Mouse (Mus musculus) natural killer cell, adult 2 months (primary cell): Measurements from ENCODE around the gene Mrps10.
"Not testable (repeated sequence)": the region's sequence is repeated elsewhere in the genome, so short reads cannot be mapped to it uniquely, and the experiment has no call there.

ENCODE experiments used
- DNase-seq, 2 experiments: peaks; one replicate each; pipeline ENCODE4 v3.0.0; 2022; ENCODE audit warnings: low spot score in 2 of 2

The Mrps10 gene

DNA sequence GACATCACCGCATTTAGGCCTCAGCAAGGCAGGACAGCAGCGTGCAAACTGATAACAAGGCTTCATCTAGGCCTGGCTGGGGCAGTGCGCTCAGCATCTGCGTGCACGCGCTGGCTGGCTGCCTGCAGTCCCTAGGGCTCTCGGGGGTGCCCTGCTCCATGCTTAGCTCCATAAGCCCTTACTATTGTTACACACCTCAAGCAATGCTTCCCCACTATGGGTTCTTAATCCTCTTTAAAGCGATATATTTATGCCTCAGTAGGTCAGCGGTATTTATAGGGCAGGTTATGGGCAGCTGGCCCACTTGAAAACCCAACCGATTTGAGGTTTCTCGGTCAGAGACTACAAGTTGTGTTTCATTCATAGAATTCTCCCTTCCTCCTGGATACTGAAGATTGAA, 13.2 kb downstream of the Mrps10 start:
- no peak for DNase-seq

DNA sequence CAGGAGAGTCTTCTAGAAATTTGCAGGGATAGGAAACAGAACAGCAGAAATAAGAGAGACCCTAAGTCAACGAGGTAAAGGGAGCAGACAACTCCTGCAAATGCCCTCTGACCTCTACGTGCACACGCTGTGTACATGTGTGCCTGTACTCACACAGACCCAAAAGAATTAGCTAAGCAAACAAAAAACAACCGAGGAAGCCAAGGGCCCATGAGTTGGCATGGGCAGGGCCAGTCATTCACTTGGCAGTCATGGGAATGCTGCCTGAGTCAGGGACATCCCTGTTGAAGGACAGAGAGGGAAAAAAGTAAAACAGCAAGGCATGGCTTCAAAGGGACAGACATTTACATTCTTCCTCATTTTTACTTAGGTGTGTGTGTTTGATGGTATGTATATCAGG, 14.6 kb downstream of the Mrps10 start:
- no peak for DNase-seq

DNA sequence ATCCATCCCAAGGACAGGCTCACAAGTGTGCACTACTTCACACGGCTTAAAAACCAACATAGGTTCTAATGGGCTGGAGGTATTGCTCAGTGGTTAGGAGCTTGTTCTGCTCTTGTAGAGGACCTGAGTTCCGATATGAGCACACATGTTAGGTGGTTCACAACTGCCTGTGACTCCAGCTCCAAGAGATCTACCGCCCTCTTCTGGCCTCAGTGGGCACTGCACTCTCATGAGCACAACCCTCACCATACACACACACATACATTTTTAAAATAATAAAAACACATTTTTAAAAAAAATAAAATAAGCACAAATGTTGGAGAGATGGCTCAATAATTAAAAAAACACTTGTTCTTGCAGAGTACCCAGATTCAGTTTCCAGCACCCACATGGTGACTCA, 15.4 kb downstream of the Mrps10 start:
- no peak for DNase-seq

- no peak for DNase-seq
These were observed 16.5 kb downstream of the Mrps10 start, which contains the start of gene Guca1b for GRCm38 (mm10) chr17:47385145-47385544. Gene Guca1b, plus strand, starts transcription at chr17:47385393.

DNA sequence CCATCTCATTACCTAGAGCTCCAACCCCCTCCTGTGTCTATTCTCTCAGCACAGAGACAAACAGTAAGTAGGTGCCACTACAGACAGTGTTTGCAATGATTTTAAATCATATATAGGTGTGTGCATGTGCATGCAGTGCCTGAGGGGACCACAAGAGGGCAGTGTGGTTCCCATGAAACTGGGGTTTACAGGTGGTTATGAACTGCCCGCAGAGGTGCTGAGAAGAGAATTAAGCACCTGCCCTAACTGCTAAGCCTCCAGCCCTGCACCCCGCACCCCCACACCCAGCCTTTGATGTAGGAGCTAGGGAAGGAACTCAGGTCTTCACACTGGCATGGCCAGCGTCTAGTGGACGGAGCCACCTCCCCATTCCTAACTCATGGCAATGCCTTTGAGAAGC, 18.0 kb downstream of the Mrps10 start:
- peak; percentile 48 to 61 for DNase-seq

- peak; percentile 14 to 21 for DNase-seq
These were observed 25.7 kb downstream of the Mrps10 start for GRCm38 (mm10) chr17:47394223-47394869.

DNA sequence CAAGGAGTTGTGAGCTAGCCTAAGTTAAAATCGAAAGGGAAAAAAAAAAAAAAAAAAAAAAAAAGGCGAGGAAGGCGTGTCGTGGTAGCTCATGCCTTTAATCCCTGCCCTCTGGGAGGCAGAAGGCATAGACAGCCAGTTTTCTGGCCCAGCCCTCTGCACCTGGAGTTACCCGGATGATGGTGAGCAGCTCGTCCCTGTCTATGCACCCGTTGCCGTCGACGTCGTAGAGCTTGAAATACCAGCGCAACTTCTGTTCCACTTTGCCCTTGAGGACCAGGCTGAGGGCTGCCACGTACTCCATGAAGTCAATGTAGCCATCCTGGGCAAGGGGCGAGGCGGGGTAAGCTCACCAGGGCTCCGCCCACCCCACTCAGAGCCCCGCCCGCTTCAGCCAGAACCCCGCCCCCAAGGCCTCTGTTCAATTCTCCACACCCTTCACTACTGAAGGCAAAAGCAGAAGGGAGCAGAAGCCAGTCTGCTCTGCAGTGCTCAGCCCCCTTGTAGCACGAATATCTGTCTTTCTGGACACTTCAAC, 26.8 kb downstream of the Mrps10 start:
- peak; percentile 34 to 47 for DNase-seq

DNA sequence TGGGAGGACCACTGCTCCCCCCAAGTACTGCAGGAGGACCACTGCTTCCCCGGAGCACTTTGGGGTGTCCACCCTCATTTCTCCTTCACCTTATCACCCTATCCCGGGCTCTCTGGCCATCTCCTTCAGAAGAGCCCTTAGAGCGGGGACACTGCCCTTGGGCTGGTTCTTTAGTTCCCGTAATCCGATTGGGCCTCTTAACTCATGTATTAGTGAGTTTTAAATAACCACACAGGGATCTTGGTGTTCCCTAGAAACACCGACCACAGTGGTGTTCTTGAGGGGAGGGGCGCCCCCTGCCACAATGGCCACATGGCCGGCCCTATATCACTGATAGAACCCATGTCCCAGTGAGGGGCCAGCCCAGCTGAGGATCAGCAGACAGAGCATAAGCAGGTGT, 30.4 kb downstream of the Mrps10 start:
- no peak for DNase-seq

DNA sequence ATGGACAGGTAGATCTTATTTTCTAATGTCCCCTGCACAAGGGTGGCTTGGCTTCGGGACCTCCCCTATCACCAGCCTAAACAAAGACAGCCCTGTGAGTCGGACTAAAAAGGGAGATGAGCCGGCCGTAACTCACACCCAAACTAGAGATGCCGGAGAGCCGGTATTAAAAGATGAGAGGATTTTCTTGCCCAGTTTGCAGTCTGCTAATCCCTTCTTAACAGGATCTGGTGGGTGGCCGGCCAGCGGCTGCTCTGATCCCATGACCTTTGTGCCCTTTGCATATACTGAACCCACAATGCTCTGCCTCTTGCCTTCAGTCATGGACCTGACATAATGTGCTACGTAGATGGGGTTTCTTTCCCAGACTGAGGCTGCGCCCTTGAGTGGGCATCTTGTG, 31.8 kb downstream of the Mrps10 start, which contains the start of gene Guca1a:
Gene Guca1a, minus strand, starts transcription at position 134 of the 400 bp plus-strand sequence.
- no peak for DNase-seq

- DNase-seq = no peak
These were observed 39.2 kb downstream of the Mrps10 start for GRCm38 (mm10) chr17:47407717-47408557.

GRCm38 (mm10) chr17:47408558-47408898, 39.8 kb downstream of the Mrps10 start:
- peak; percentile 35 to 52 for DNase-seq

- peak; percentile 3 to 6 for DNase-seq
These were observed 41.5 kb downstream of the Mrps10 start for GRCm38 (mm10) chr17:47409897-47410861.

DNA sequence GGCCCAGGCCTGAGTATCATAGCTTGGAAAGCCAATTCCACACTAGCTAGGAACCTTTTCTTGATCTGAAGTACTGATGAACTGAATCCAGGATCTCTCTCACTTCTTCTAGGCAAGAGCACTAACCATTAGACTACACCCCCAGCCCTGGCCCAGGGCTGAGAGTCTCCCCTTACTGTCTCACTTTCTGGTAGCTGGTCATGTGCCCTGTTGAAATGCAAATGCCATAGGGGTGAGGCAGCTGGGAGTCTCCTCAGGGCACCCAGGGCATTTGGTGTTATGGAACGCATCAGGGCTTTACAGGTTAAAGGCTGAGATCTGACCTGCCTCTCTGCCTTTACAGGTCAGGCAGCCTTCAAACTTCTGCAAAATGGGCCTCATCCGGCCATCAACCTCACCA, 51.5 kb downstream of the Mrps10 start:
- DNase-seq = no peak

GRCm38 (mm10) chr17:47421566-47421965, 52.9 kb downstream of the Mrps10 start:
- DNase-seq = no peak

- not testable (repeated sequence) for DNase-seq
These were observed 53.9 kb downstream of the Mrps10 start for GRCm38 (mm10) chr17:47422616-47423015.

GRCm38 (mm10) chr17:47424186-47424585, 55.5 kb downstream of the Mrps10 start:
- no peak for DNase-seq

DNA sequence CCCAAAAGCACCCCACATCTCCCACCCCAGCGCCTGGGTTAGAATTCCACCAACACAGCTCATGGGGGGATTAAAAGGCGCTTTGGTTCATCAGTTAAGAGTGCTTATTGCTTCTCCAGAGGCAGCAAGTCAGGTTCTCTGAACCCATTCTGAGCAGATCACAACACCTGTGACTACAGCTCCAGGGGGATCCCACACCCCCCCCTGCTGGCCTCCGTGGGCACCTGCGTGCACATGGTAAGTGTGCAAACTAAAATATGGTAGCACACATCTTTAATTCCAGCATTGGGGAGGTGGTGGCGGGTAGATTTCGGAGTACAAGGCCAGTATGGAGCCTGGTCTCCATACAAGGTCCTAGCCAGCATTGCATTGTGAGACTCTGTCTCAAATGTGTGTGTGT, 58.6 kb downstream of the Mrps10 start:
- no peak for DNase-seq

DNA sequence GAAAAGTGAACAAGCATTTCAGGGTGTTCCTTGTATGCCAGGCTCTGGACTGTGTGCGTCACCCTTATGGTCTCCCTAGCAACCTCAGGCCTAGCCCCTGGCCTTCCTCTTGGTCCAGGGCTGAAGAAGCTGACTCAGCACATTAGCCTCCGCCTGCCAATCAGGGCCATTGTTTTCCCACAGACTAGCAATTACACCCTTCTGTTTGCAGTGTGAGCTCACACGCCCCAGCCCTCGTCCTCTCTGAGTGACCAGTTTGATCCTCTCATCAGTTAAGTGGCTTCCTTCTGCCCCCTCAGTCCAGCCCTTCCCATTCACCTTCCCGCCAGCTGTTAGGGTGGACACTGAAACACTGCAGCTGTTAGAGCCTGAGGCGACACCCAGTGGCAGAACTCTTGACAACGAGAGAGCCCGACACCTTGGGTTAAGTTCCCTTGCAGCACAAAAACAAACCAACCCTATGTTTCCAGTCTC, 60.2 kb downstream of the Mrps10 start:
- no peak for DNase-seq

GRCm38 (mm10) chr17:47430815-47431214, 62.1 kb downstream of the Mrps10 start:
- no peak for DNase-seq
